Mouse (Mus musculus) embryonic facial prominence, embryonic 10.5 days (tissue): Measurements from ENCODE around the gene Ceacam18. TPM values are rescaled to one million over a fixed set of nuclear protein-coding genes. Genes with fewer than 3 reads are reported as not detected.
"Not testable (repeated sequence)": the region's sequence is repeated elsewhere in the genome, so short reads cannot be mapped to it uniquely, and the experiment has no call there.

Experiments
- DNase-seq: peaks from one replicate; pipeline ENCODE4 v3.0.0-alpha.2; 2017; ENCODE audit warnings: low spot score
- H3K27ac ChIP-seq: fragments of 300-500 bp; sonication (generic); replicated peaks from 2 replicates; pipeline ENCODE4 v1.5.1; 2016; ENCODE audit warnings: mild to moderate bottlenecking
- H3K27me3 ChIP-seq: fragments of 300-500 bp; sonication (generic); replicated peaks from 2 replicates; pipeline ENCODE4 v1.6.1; 2016; ENCODE audit warnings: low read depth, mild to moderate bottlenecking; ENCODE audit not compliant: poor library complexity, severe bottlenecking
- H3K36me3 ChIP-seq: fragments of 300-500 bp; sonication (generic); replicated peaks from 2 replicates; pipeline ENCODE4 v1.6.1; 2016; ENCODE audit warnings: mild to moderate bottlenecking, moderate library complexity
- H3K4me1 ChIP-seq: fragments of 300-500 bp; sonication (generic); 2 replicates; pipeline ENCODE4 v1.6.1; 2016
- H3K4me3 ChIP-seq: fragments of 300-500 bp; sonication (generic); 2 replicates; pipeline ENCODE4 v1.5.1; 2016; ENCODE audit warnings: mild to moderate bottlenecking, moderate library complexity
- H3K9me3 ChIP-seq: fragments of 300-500 bp; sonication (generic); 2 replicates; pipeline ENCODE4 v1.6.1; 2016; ENCODE audit warnings: mild to moderate bottlenecking
- WGBS: fragments of 180-500 bp; shearing (Covaris S2); methylation state at CpG from one replicate; pipeline ENCODE4 v1.1.7; 2016; 5-methylcytosine and 5-hydroxymethylcytosine counted together
- polyA plus RNA-seq: library from polyadenylated mRNA; unstranded; fragments of >200 nt; fragmentation: Nextera tagmentation; extraction: Ambion mirVana; gene quantifications from 2 replicates; pipeline ENCODE4 v1.2.1, GENCODE M21; 2016

Gene Ceacam18
- polyA plus RNA-seq, 1 experiment from 2014 or later = not detected

DNA sequence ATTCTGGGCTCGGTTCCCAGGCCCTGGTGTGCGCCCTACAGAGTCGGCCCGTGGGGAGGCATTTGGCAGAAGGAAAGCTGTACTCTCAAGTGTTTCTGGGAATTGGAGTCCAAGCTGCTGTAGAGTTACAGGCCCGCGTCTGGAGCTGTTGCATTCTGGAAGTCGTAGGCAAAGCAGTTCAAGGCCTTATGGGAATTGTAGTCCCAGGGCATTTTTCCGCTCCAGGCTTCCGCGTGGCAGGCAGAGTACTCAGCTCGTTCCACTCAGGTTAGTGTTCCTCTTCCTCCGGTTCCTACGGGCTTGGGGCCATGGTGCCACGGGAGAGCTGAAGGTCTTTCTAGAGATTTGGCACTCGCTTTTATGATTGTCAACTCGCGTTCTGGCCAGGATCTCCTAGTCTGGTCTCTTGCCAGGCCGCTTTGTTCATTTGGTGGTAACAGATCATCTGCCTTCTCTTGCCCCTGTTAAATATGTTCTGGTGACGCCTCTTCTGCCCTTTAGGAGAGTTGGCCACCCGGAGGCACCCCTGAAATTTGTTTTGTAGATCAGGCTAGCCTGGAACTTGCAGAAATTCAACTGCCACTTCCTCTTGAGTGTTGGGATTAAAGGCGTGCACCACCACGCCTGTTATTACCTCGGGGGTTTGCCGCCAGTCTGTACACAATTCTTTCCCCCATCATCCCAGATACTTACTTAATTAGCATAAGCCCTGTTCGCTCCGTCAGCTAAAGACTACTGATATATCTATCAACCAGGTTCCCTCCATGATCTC is 37.5 kb downstream of the Ceacam18 start, which contains the start of gene Ctu1:
Gene Ctu1 (plus strand): TSS at position 208 of the 772 bp plus-strand sequence.
- H3K4me3 ChIP-seq = peak within 1 kb of the TSS; percentile 77
- DNase-seq = peak; percentile 86
- H3K27me3 ChIP-seq = no peaks in the 10 kb centered on the region
- peaks cover 13% of the 10 kb centered on the region for H3K4me1 ChIP-seq
- under 1% methylated on average over 26 of the region's 26 CpGs for WGBS
- H3K36me3 ChIP-seq = peaks cover 32% of the 10 kb centered on the region
- peak within 1 kb of the TSS; percentile 87 for H3K27ac ChIP-seq
- H3K9me3 ChIP-seq = peaks cover 12% of the 10 kb centered on the region; the same call in 1 of the 2 replicates

DNA sequence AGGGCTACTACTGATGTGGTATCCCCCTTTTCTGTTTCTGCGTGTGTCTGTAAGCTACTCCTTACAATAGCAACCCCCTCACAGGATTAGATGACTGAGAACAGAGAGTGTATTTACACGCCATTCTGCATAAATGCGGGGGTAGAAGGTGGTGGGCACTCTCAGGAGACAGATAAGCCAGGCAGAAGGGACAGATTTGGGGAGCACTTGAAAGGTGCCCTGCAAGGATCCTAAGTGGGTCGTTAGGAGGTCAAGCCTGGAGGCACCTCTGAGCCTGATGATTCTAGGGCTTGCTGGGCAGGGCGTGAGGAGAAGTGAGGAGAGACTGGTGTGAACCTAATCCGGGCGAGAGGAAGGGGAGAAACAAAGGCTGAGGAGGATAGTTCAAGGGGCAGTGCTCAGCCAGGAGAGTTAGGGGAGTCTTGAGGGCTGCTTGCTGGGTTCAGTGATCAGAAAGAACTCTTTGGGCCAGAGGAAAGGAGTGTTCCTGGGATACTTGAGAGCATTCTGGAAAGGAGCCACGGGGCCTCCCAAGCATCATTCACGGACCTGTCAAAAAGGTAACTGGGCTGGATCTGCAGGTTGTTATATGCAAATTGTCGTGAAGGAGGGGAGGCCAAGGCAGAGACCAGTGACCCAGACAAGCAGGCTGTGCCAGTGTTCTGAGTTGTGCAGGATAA is 38.2 kb downstream of the Ceacam18 start:
- peaks cover 39% of the 10 kb centered on the region for H3K36me3 ChIP-seq
- peak overlapping the region; percentile 87 for H3K27ac ChIP-seq
- no peaks in the 10 kb centered on the region for H3K27me3 ChIP-seq
- peaks cover 18% of the 10 kb centered on the region; the same call in 1 of the 2 replicates for H3K9me3 ChIP-seq
- peak overlapping the region; percentile 77 for H3K4me3 ChIP-seq
- DNase-seq = peak; percentile 26
- peaks cover 13% of the 10 kb centered on the region for H3K4me1 ChIP-seq
- WGBS = 18% methylated on average over 10 of the region's 10 CpGs

DNA sequence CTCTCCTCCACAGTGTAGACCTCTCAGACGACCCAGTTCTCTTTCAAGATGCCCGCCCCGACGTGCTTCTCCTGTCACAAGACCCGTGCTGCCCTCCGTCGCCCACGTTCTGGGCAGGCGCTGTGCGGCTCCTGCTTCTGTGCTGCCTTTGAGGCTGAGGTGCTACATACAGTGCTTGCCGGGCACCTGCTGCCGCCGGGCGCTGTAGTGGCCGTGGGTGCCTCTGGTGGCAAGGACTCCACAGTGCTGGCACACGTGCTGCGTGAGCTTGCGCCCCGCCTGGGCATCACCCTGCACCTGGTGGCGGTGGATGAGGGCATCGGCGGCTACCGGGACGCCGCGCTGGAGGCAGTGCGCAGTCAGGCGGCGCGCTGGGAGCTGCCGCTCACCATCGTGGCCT is 40.6 kb downstream of the Ceacam18 start:
- H3K27me3 ChIP-seq = no peaks in the 10 kb centered on the region
- peaks cover 21% of the 10 kb centered on the region; the same call in 1 of the 2 replicates for H3K9me3 ChIP-seq
- H3K4me3 ChIP-seq = no peak overlapping the region
- H3K27ac ChIP-seq = no peak overlapping the region
- H3K4me1 ChIP-seq = peaks cover 13% of the 10 kb centered on the region
- peaks cover 50% of the 10 kb centered on the region for H3K36me3 ChIP-seq
- no peak for DNase-seq
- WGBS = 90% methylated on average over 32 of the region's 32 CpGs

DNA sequence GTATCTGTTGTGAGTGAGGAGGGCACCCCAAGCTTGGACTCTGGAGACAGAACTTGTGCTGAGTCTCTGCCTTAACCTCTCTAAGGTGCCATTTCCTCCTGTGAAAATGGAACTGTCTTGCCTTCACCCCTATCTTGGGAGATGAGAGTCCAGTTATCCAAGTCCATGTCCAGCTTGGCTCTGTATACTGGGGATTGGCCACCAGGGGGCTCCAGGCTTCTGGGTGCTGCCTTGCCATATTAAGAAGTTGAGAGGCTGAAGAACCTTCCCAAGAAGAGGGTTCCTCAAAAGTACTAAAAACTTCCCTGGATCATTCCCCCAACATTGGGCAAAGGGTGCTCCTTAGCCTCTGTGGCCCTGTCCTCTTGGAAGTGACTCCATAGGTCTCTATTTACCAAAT is 44.0 kb downstream of the Ceacam18 start:
- Histone ChIP-seq H3K27ac (no peak overlapping the region), H3K27me3 (no peaks in the 10 kb centered on the region), H3K4me1 (no peaks in the 10 kb centered on the region), H3K4me3 (no peak overlapping the region), H3K9me3 (peaks cover 21% of the 10 kb centered on the region; the same call in 1 of the 2 replicates), H3K36me3 (peaks cover 50% of the 10 kb centered on the region)
- peak; percentile 44 for DNase-seq

DNA sequence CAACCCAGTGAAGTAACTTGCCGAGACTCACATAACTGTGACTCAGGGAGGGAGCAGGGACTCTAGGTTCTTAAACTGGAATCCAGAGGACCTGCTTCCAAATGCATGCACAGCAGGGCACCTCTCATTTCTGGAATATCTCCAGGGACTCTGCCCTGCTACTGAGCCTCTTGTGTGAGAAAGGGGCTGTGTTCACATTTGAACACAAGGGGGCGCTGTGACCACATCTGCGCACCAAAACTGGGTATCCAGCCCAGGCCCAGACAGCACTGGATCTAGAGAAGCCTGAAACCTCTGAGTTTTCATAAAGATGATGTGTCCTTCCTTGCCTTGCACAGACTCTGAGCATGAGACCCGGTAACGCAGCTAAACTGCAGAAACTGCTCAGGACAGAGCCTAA is 46.5 kb downstream of the Ceacam18 start:
- no peaks in the 10 kb centered on the region for H3K4me1 ChIP-seq
- peaks cover 28% of the 10 kb centered on the region for H3K36me3 ChIP-seq
- peaks cover 14% of the 10 kb centered on the region; the same call in 1 of the 2 replicates for H3K9me3 ChIP-seq
- 17% methylated on average over 5 of the region's 5 CpGs for WGBS
- no peak overlapping the region for H3K4me3 ChIP-seq
- H3K27me3 ChIP-seq = no peaks in the 10 kb centered on the region
- H3K27ac ChIP-seq = no peak overlapping the region
- DNase-seq = peak; percentile 73

DNA sequence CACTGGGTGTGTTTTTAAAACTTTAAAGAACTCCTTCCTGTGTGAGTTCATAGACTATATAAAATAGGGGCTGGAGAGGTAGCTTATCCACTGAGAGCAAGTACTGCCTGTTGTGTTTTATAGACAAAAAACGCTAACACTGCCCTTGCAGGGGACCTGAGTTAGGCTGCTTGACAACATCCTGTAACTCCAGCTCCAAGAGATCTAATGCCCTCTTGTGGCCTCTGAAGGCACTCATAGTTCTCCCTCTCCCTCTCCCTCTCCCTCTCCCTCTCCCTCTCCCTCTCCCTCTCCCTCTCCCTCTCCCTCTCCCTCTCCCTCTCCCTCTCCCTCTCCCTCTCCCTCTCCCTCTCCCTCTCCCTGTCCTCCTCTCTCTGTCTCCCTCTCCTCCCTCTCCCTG is 48.0 kb downstream of the Ceacam18 start:
- not testable (repeated sequence) for DNase-seq

DNA sequence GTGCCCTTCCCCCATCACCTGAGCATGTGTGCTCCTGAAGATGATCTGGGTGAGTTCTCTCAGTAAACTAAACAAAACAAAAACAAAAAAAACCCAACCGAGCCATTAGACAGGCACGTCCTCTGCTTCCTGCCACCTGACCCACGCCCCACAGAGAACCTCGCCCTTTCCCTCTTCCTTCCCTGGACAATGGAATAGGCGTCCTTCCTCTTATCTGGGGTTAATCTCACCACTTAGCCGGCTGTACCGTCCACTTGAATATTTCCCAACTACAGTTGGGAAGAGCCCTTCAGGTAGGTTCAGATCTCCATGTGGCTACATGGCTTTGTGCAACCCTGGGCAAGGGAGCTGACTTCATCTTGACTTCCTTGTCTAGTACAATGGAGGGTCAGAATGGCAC is 50.6 kb downstream of the Ceacam18 start:
- Histone ChIP-seq H3K27ac (no peak overlapping the region), H3K27me3 (no peaks in the 10 kb centered on the region), H3K4me3 (no peak overlapping the region), H3K4me1 (no peaks in the 10 kb centered on the region), H3K9me3 (no peaks in the 10 kb centered on the region), H3K36me3 (no peaks in the 10 kb centered on the region)
- WGBS = 69% methylated on average over 7 of the region's 7 CpGs
- DNase-seq = no peak

More for the DNA sequence above, 48.0 kb downstream of the Ceacam18 start:
- not testable (repeated sequence) for H3K9me3 ChIP-seq, H3K4me3 ChIP-seq, H3K27ac ChIP-seq, H3K27me3 ChIP-seq, H3K4me1 ChIP-seq
- peaks cover 13% of the 10 kb centered on the region for H3K36me3 ChIP-seq
- 14% methylated on average over 1 of the region's 1 CpGs for WGBS

DNA sequence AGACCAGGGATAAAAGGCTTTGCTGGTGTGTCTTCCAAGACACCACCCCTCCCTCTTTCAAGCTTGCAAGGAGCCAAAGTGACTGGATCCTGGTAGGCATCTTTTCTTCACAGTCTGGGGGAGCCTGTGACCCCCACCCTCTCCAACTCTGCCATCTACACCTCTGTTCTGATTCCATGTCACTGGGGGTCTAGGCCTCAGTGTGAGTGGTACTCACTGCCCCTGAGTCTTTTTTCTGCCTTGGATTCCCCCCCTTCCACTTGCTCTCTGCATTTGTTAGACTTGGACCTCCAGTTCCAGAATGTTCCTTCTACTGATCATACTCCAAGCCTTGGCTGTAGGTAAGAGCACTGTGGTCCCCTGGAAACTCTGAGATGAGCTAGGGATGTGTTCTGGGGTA is 55.6 kb downstream of the Ceacam18 start, which contains the start of gene Klk14:
Gene Klk14 (plus strand): TSS at position 301 of the 400 bp plus-strand sequence.
- H3K4me1 ChIP-seq = no peaks in the 10 kb centered on the region
- DNase-seq = no peak
- no peaks in the 10 kb centered on the region for H3K27me3 ChIP-seq
- no peaks in the 10 kb centered on the region for H3K36me3 ChIP-seq
- H3K4me3 ChIP-seq = no peak within 1 kb of the TSS
- no peaks in the 10 kb centered on the region for H3K9me3 ChIP-seq
- H3K27ac ChIP-seq = no peak within 1 kb of the TSS

Other genes with a start within 250 kb of the Ceacam18 start
- gene Siglecg, start 226.5 kb upstream of the Ceacam18 start, polyA plus RNA-seq = 0.06 and 0.16 TPM in 2 replicates
- gene Lim2, start 207.0 kb upstream of the Ceacam18 start, polyA plus RNA-seq = 0.17 TPM in 1 of 2 replicates, not detected in the other
- not detected in 2 replicates for gene Nkg7, start 197.6 kb upstream of the Ceacam18 start, polyA plus RNA-seq
- not detected in 2 replicates for gene Cldnd2, start 193.9 kb upstream of the Ceacam18 start, polyA plus RNA-seq
- gene Etfb, start 190.6 kb upstream of the Ceacam18 start, polyA plus RNA-seq = 231 and 252 TPM in 2 replicates
- gene Gm45233, start 190.6 kb upstream of the Ceacam18 start, polyA plus RNA-seq = 0.24 and 0.67 TPM in 2 replicates
- 1.2 and 2.3 TPM in 2 replicates for gene Vsig10l, start 171.6 kb upstream of the Ceacam18 start, polyA plus RNA-seq
- 0.70 and 0.71 TPM in 2 replicates for gene Iglon5, start 144.6 kb upstream of the Ceacam18 start, polyA plus RNA-seq
- not detected in 2 replicates for gene 4931406B18Rik, start 128.8 kb upstream of the Ceacam18 start, polyA plus RNA-seq
- 0.39 and 0.51 TPM in 2 replicates for gene Cd33, start 90.3 kb upstream of the Ceacam18 start, polyA plus RNA-seq
- 5.4 and 6.2 TPM in 2 replicates for gene Zfp658, start 72.5 kb upstream of the Ceacam18 start, polyA plus RNA-seq
- 15.0 and 15.6 TPM in 2 replicates for gene Zfp719, start 55.1 kb upstream of the Ceacam18 start, polyA plus RNA-seq
- gene Zfp819, start 27.5 kb upstream of the Ceacam18 start, polyA plus RNA-seq = 1.1 and 1.4 TPM in 2 replicates
- 0.25 and 0.52 TPM in 2 replicates for gene Siglece, start 25.5 kb downstream of the Ceacam18 start, polyA plus RNA-seq
- 18.1 and 18.7 TPM in 2 replicates for gene Ctu1, start 37.3 kb downstream of the Ceacam18 start, polyA plus RNA-seq
- not detected in 2 replicates for gene Klk14, start 55.7 kb downstream of the Ceacam18 start, polyA plus RNA-seq
- gene Klk13, start 77.9 kb downstream of the Ceacam18 start, polyA plus RNA-seq = 0.24 and 0.56 TPM in 2 replicates
- gene Klk12, start 134.2 kb downstream of the Ceacam18 start, polyA plus RNA-seq = not detected in 2 replicates
- gene Klk11, start 139.9 kb downstream of the Ceacam18 start, polyA plus RNA-seq = 0.11 TPM in 1 of 2 replicates, not detected in the other
- gene Klk10, start 146.3 kb downstream of the Ceacam18 start, polyA plus RNA-seq = 0.25 and 0.39 TPM in 2 replicates
- 0.10 and 0.16 TPM in 2 replicates for gene Klk9, start 157.2 kb downstream of the Ceacam18 start, polyA plus RNA-seq
- gene Klk8, start 162.9 kb downstream of the Ceacam18 start, polyA plus RNA-seq = 17.5 and 17.9 TPM in 2 replicates
- not detected in 2 replicates for gene Klk7, start 176.6 kb downstream of the Ceacam18 start, polyA plus RNA-seq
- gene Klk6, start 189.8 kb downstream of the Ceacam18 start, polyA plus RNA-seq = not detected in 2 replicates
- gene Klk5, start 207.3 kb downstream of the Ceacam18 start, polyA plus RNA-seq = not detected in 2 replicates
- gene Klk4, start 246.5 kb downstream of the Ceacam18 start, polyA plus RNA-seq = not detected in 2 replicates